Mouse (Mus musculus) lung, embryonic 16.5 days (tissue): ENCODE results near the gene Gpc6. TPM values are rescaled to one million over a fixed set of nuclear protein-coding genes. Genes with fewer than 3 reads are reported as not detected.
A peak's percentile ranks its signal among the peaks of the same experiment; 100 is the strongest.

Source experiments
- ATAC-seq: fragments of 200-750 bp; cut with Nextera tagmentation; 2 replicates; pipeline ENCODE4 v1.8.0; 2017; ENCODE audit warnings: low read depth, mild to moderate bottlenecking, moderate library complexity
- H3K27ac ChIP-seq: fragments of 300-500 bp; sonication (generic); 2 replicates; pipeline ENCODE4 v1.5.1; 2014; ENCODE audit warnings: mild to moderate bottlenecking, control low read depth, low read length
- H3K27me3 ChIP-seq: fragments of 300-500 bp; sonication (generic); 2 replicates; pipeline ENCODE4 v1.6.1; 2014; ENCODE audit warnings: low read depth, low read length, mixed read lengths; ENCODE audit not compliant: control insufficient read depth, insufficient read depth
- H3K36me3 ChIP-seq: fragments of 300-500 bp; sonication (generic); 2 replicates; pipeline ENCODE4 v1.6.1; 2014; ENCODE audit warnings: low read length; ENCODE audit not compliant: control insufficient read depth, insufficient read depth
- H3K4me1 ChIP-seq: fragments of 300-500 bp; sonication (generic); replicated peaks from 2 replicates; pipeline ENCODE4 v1.6.1; 2014; ENCODE audit warnings: low read length, mixed read lengths; ENCODE audit not compliant: control insufficient read depth, insufficient read depth
- H3K4me2 ChIP-seq: fragments of 300-500 bp; sonication (generic); 2 replicates; pipeline ENCODE4 v1.6.1; 2014; ENCODE audit warnings: low read depth, low read length, control low read depth
- H3K4me3 ChIP-seq: fragments of 300-500 bp; sonication (generic); 2 replicates; pipeline ENCODE4 v1.5.1; 2014; ENCODE audit warnings: mild to moderate bottlenecking, low read length, control low read depth
- H3K9ac ChIP-seq: fragments of 300-500 bp; sonication (generic); 2 replicates; pipeline ENCODE4 v1.6.1; 2014; ENCODE audit warnings: low read length, control low read depth
- H3K9me3 ChIP-seq: fragments of 300-500 bp; sonication (generic); 2 replicates; pipeline ENCODE4 v1.6.1; 2016; ENCODE audit warnings: low read length; ENCODE audit not compliant: control insufficient read depth
- WGBS: fragments of 180-500 bp; shearing (Covaris S2); extraction: QIAGEN DNeasy Blood & Tissue Kit; methylation state at CpG from one replicate; pipeline ENCODE4 v1.1.7; 2014; 5-methylcytosine and 5-hydroxymethylcytosine counted together
- polyA plus RNA-seq: library from polyadenylated mRNA; unstranded; fragments of >200 nt; fragmentation: Nextera tagmentation; extraction: Ambion mirVana; gene quantifications from 2 replicates; pipeline ENCODE4 v1.2.1, GENCODE M21; 2015

The Gpc6 gene
- 25.6 and 26.1 TPM in 2 replicates for polyA plus RNA-seq

- Histone ChIP-seq H3K9me3 (no peaks in the 10 kb centered on the region), H3K9ac (peak within 1 kb of the TSS; percentile 67), H3K4me3 (peak within 1 kb of the TSS; percentile 67), H3K4me2 (peak within 1 kb of the TSS; percentile 84), H3K36me3 (no peaks in the 10 kb centered on the region), H3K4me1 (peaks cover 11% of the 10 kb centered on the region), H3K27ac (peak within 1 kb of the TSS; percentile 81), H3K27me3 (no peaks in the 10 kb centered on the region)
- WGBS: under 1% methylated on average over 38 of the region's 38 CpGs
- ATAC-seq: peak; percentile 68
Observed at GRCm38 (mm10) chr14:116924876-116925601, at the start of gene Gpc6. TSS of gene Gpc6 (plus strand) at chr14:116925315.

- WGBS: 66% methylated on average over 7 of the region's 7 CpGs
- no peak for ATAC-seq
- no peaks in the 10 kb centered on the region for H3K4me1 ChIP-seq
- H3K9ac ChIP-seq: no peak overlapping the region
- no peaks in the 10 kb centered on the region for H3K36me3 ChIP-seq
- H3K9me3 ChIP-seq: no peaks in the 10 kb centered on the region
- no peak overlapping the region for H3K27ac ChIP-seq
- no peaks in the 10 kb centered on the region for H3K27me3 ChIP-seq
- H3K4me2 ChIP-seq: no peak overlapping the region
- no peak overlapping the region for H3K4me3 ChIP-seq
Observed at GRCm38 (mm10) chr14:116882480-116883044, 42.6 kb upstream of the Gpc6 start.

GRCm38 (mm10) chr14:116894316-116894715, 30.8 kb upstream of the Gpc6 start:
- no peak overlapping the region for H3K4me2 ChIP-seq
- H3K27me3 ChIP-seq: no peaks in the 10 kb centered on the region
- no peak overlapping the region for H3K4me3 ChIP-seq
- H3K36me3 ChIP-seq: no peaks in the 10 kb centered on the region
- no peak overlapping the region for H3K9ac ChIP-seq
- H3K9me3 ChIP-seq: no peaks in the 10 kb centered on the region
- 47% methylated on average over 3 of the region's 3 CpGs for WGBS
- H3K27ac ChIP-seq: no peak overlapping the region
- no peak for ATAC-seq
- H3K4me1 ChIP-seq: no peaks in the 10 kb centered on the region

GRCm38 (mm10) chr14:116897971-116898370, 27.1 kb upstream of the Gpc6 start:
- Histone ChIP-seq H3K9ac (no peak overlapping the region), H3K27ac (no peak overlapping the region), H3K4me3 (no peak overlapping the region), H3K27me3 (no peaks in the 10 kb centered on the region), H3K9me3 (no peaks in the 10 kb centered on the region), H3K4me2 (no peak overlapping the region), H3K36me3 (no peaks in the 10 kb centered on the region), H3K4me1 (no peaks in the 10 kb centered on the region)
- no peak for ATAC-seq
- WGBS: 21% methylated on average over 1 of the region's 1 CpGs

- no peak overlapping the region for H3K4me2 ChIP-seq
- H3K4me1 ChIP-seq: no peaks in the 10 kb centered on the region
- WGBS: 56% methylated on average over 1 of the region's 1 CpGs
Observed at GRCm38 (mm10) chr14:116911768-116912167, 13.3 kb upstream of the Gpc6 start.

GRCm38 (mm10) chr14:116916874-116917273, 8.2 kb upstream of the Gpc6 start:
- no peak for ATAC-seq
- Histone ChIP-seq H3K4me3 (no peak overlapping the region), H3K36me3 (no peaks in the 10 kb centered on the region), H3K4me2 (no peak overlapping the region), H3K27me3 (no peaks in the 10 kb centered on the region), H3K4me1 (no peaks in the 10 kb centered on the region), H3K27ac (no peak overlapping the region), H3K9ac (no peak overlapping the region), H3K9me3 (no peaks in the 10 kb centered on the region)
- WGBS: 55% methylated on average over 6 of the region's 6 CpGs

More at GRCm38 (mm10) chr14:116911768-116912167, 13.3 kb upstream of the Gpc6 start:
- Histone ChIP-seq H3K4me3 (no peak overlapping the region), H3K36me3 (no peaks in the 10 kb centered on the region), H3K27me3 (no peaks in the 10 kb centered on the region), H3K9ac (no peak overlapping the region), H3K9me3 (no peaks in the 10 kb centered on the region), H3K27ac (no peak overlapping the region)
- ATAC-seq: no peak

- H3K4me3 ChIP-seq: no peak overlapping the region
Observed at GRCm38 (mm10) chr14:116924266-116924665, 849 bp upstream of the Gpc6 start.

GRCm38 (mm10) chr14:116925691-116926403, 732 bp downstream of the Gpc6 start:
- peaks cover 11% of the 10 kb centered on the region for H3K4me1 ChIP-seq
- peak overlapping the region; percentile 67 for H3K9ac ChIP-seq
- no peaks in the 10 kb centered on the region for H3K9me3 ChIP-seq
- H3K4me2 ChIP-seq: peak overlapping the region; percentile 84
- H3K4me3 ChIP-seq: peak overlapping the region; percentile 67
- H3K36me3 ChIP-seq: no peaks in the 10 kb centered on the region
- under 1% methylated on average over 58 of the region's 58 CpGs for WGBS
- H3K27me3 ChIP-seq: no peaks in the 10 kb centered on the region
- peak overlapping the region; percentile 81 for H3K27ac ChIP-seq
- peak; percentile 41 for ATAC-seq

More at GRCm38 (mm10) chr14:116924266-116924665, 849 bp upstream of the Gpc6 start:
- no peaks in the 10 kb centered on the region for H3K36me3 ChIP-seq
- H3K27me3 ChIP-seq: no peaks in the 10 kb centered on the region
- no peak overlapping the region for H3K9ac ChIP-seq
- H3K9me3 ChIP-seq: no peaks in the 10 kb centered on the region
- WGBS: 38% methylated on average over 2 of the region's 2 CpGs
- H3K4me2 ChIP-seq: no peak overlapping the region; the same call in 1 of the 2 replicates
- ATAC-seq: no peak
- peaks cover 11% of the 10 kb centered on the region for H3K4me1 ChIP-seq
- H3K27ac ChIP-seq: no peak overlapping the region
